Mouse (Mus musculus) CD4-positive, CD25-positive, alpha-beta regulatory T cell, adult 2 months (primary cell): ENCODE measurements around the gene Akap2.
"Not testable (repeated sequence)": the region's sequence is repeated elsewhere in the genome, so short reads cannot be mapped to it uniquely, and the experiment has no call there.

Experiments
- DNase-seq: peaks from one replicate; pipeline ENCODE4 v3.0.0-alpha.2; 2012; ENCODE audit warnings: low read depth, low spot score

Gene Akap2

DNA sequence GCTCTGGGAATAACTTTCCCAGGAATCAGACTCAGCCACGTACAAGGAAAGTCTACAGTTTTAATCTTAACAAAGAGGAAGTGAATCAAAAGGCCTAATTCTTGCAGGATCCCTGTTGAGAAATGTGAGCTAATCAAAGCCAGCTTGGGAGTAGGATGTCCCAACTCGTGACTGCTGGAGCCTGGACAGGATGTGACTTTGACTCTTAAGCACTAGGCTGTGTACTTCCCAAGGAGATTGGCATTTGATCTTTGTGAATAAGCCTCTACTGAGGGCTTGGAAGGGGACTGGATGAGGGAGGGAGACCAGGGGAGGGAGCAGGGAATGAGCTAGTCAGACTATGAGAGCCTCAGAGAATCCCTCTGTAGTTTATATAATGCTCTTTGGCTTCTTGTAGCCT is 148.6 kb downstream of the Akap2 start:
- no peak for DNase-seq

GRCm38 (mm10) chr4:57866990-57867389 is 149.5 kb downstream of the Akap2 start:
- no peak for DNase-seq

DNA sequence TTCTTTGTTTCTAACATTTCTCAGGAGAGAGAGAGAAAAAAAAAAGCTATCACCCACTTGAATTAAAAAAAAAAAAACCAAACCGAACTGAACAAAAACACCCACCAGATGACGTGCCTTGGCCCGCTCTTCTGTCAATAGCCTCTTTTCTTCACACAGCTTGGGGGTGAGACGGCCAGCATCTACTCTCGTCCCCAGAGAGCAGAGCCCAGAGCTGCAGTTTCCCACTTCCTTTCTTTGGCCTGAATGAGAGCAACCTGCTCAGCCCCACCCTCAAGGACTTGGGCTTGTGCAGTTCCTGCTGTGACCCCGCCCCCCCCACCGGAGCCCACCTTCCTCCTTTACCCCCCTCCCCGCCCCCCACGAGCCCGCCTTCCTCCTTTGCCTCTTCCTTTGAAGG is 150.0 kb downstream of the Akap2 start:
- peak; percentile 31 for DNase-seq

DNA sequence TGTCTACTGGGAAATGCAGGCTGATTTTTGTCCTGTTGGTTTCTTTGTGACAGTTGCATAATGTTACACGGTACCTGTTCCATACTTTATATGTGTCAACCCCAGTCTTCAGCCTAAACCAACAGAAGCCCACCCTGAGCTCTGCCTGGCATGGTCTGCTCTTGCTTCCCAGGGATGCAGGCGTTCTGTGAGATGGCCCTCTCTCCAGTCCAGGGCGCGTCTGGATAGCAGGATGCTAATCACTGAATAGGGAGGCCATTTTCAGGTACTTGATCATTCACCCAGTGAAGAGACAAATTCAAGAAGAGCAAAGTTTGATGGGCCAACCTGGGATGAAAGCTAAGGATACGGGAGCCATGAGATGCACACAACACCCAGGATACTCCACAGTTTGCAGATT is 161.7 kb downstream of the Akap2 start:
- DNase-seq = no peak

DNA sequence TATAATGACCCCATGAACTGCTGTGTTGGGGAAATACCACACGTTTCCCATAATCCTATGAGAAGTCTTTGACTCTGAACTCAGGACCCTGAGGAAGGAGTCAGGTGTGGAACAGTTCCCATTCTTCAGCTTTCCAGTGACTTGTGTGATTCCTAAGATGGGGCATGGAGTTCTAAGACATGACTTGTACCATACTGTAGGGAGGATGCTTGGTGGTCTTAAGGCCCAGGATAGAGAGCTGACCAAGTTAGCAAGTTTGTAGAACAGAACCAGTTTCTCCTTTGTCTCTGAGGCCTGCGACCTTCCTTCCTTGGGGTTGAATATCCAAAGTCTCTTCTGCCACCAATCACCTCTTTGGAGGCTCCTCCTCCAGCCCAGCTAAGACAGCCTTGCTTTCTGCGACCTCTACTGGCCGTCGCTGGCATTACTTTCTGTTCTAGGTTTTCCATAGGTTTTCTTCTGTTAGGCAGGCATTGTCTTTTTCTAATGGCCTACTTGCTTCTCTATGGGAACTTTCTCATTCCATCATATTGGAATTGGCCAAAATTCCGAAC is 162.4 kb downstream of the Akap2 start:
- peak; percentile 85 for DNase-seq

GRCm38 (mm10) chr4:57883520-57884421 is 166.3 kb downstream of the Akap2 start:
- peak; percentile 30 for DNase-seq

DNA sequence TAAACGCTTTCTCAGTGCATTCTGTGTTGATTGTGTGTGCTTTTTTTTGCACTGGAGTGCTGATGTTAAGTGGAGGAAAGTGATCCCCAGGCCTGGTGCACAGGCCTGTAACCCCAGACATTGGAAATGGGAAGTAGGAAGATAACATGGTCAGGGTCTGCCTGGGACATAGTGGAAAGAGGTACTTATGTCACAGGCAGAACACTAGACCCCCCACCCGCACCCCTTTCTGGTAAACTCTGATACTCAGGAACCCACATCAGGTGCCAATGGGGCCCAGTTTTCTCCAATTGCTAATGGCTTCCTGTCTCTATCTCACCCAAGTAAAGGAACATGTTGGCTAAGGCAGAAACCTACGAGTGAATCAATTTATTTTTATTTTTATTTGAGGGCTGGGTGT is 167.1 kb downstream of the Akap2 start:
- no peak for DNase-seq

- DNase-seq = no peak
These were observed 167.7 kb downstream of the Akap2 start for GRCm38 (mm10) chr4:57885186-57885585.

DNA sequence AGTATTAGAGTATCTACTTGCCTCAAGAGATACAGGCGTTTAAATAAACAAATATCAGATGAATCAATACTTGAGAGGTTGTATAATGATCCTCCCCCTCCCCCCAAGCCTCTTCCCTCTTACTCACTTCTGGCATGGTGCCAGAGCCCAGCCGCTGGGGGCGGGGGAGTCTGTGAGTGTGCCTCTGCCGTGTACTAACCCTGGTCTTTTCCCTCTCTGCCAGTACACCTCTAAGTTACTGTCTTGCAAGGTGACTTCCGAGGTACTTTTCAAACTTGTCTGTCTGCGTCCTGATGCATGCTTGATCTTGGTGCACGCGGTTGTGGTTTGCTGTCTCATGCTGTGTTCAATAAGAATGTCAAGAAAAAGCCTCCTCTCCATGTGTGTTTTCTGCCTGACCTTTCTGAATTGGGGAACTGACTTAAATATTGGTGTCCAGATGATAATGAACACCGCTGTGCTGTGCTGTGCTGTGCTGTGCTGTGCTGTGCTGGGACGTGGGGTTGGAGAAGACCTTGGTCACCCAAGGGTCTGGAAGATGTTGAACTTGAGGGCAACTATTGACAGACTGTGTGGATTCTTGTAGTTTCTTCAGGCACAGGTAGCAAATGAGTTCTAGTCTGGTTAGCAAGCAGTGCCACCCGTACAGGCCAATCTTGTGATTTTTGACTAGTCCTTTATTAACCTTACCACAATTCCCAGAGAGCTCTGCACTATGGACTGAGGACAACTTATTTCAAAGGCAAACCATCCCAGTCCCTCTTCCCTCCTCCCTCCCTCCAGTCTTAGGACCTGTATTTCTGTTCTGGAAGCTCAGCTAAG is 168.8 kb downstream of the Akap2 start:
- peak; percentile 55 for DNase-seq

DNA sequence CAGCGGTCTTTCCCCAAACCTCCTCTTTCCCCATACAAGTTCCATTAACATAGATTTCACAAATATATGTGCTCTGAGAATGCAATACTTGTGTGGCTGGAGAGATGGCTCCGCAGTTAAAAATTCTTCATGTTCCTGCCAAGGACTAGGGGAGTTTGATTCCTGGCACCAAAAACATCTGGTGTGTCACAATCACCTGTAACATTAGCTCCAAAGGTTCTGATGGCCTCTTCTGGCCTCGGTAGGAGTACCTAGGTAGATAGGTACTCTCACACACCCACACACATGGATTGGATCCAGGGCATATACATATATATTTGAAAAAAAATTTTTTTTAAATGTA is 169.4 kb downstream of the Akap2 start:
- no peak for DNase-seq

- DNase-seq = no peak
These were observed 170.8 kb downstream of the Akap2 start for GRCm38 (mm10) chr4:57888246-57888645.

GRCm38 (mm10) chr4:57888978-57889377 is 171.5 kb downstream of the Akap2 start:
- not testable (repeated sequence) for DNase-seq

DNA sequence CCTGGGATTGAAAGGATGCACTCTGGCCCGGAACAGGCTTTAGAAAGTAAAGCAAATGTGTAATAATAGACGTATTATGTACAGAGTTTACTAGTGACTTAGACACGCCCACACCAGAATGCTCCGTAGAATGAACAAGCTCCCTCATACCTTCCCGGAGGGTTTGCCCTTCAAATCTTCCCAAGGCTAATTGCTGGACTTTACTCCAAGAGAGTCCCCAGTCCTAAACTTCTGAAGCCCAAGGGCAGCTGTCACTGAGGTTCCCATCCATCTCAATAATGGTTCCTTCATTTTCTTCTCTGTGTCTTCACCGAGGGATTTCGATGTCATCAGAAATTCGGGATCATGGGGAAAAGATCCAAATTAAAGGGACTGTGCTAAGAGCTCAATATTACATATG is 172.3 kb downstream of the Akap2 start:
- DNase-seq = no peak

GRCm38 (mm10) chr4:57892001-57892586 is 174.6 kb downstream of the Akap2 start:
- no peak for DNase-seq

DNA sequence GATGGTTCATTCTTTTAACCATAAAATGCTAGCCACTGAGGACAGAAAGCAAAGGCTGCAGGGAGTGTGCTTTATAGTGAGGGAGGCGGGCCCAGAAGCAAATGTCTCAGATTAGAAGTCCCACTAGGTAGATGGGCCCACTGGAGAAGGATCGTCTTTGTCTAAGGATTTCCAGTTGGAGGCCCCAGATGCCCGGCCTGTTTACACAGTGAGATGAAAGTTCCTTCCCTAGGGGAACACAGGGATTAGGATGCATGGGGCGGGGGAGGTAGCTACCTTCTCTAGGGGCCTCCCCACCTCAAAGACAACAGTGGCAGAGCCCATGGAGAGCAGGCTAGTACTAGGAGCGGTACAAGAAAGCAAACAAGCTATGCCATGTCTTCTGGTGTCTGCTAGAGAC is 177.7 kb downstream of the Akap2 start:
- DNase-seq = no peak

DNA sequence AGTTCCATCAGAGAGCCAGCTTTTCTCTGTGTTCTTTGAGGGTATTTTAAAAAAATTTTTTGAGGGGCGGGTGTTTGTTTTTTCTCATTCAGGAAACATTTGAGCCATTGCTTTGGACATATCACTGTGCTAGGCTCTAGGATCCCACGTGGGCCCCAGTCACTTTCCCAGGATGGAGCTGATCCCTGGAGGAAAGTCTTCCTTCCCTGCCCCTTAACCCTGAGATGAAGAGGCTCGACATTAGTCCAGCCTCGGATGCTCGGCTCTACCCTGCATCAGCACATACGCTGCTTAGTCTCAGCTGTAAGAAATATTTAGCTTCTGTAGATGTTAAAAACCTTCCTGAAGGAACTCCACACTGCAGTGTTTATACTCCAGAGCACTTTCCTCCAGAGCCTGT is 178.4 kb downstream of the Akap2 start:
- no peak for DNase-seq

GRCm38 (mm10) chr4:57896631-57897030 is 179.2 kb downstream of the Akap2 start:
- no peak for DNase-seq

DNA sequence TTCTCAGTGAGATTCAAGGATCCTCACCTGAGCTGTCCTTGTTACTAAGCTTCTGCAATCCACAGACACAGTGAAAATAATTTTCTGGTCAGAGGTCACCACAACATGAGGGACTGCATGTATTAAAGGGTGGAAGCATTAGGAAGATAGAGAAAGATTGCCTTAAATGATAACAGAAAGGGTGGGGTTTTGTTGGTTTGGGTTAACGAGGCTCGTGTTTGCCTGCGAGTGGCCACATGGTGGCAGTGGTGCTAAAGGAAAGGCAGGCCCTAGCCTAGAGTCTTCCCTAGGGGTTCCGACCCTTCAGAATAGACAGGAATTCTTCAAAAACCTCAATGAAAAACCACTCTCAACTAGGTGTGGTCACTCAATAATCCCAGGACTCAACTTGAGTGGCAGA is 183.8 kb downstream of the Akap2 start:
- DNase-seq = peak; percentile 74

DNA sequence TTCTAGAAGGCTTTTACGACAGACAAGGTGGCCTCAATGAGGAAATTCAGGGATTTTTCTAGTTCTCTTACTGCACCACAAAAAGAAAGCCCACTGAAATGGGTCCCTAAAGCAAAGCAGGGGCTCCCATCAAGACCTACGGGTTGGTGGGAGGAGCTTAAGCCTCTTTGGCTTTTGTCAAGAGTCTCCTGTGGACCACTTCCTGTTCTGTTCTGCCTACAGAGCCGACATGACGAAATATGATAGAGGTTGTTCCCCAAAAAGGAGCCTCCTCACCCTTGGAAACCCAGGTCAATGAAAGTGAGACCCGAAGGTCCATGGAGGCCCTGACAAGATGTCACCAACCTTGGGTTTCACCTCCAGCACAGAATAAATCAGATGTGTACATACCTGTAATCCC is 185.2 kb downstream of the Akap2 start:
- no peak for DNase-seq

DNA sequence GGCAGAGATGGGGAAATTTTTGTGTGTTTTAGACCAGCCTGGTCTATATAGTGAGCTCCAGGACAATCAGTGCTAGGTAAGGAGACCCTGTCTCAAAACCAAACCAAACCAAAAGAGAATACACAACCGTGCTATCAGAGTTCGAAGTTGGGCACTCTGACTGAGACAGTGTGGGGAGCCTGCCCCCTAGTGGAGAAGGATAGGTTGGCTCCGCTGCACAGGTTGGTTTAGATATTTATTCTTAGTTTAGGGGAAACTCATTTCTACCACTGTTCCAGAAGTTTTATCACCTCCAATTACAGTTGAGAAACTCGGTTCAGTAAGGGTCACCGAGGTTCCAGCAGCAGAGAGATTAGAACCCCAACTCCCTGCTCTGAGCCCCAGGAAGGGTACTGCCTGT is 186.8 kb downstream of the Akap2 start:
- peak; percentile 82 for DNase-seq

DNA sequence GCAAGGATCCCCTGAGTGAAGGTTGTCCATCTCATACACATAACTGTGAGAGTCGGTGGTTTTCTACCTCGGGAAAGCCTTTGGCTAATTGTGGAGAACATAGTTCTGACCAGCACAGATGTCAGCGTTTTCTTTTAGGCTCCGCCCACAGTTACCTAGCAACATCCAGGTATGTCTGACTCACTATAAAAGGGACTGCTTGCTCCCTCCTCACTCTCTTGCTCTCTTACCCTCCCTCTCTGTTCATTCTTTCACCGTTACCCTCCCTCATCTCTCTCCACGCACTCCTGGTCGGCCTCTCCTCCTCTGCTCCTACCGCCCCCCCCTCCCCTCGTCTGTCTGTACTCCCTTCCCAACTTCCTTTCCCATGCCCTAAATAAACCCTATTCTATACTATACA is 187.2 kb downstream of the Akap2 start:
- peak; percentile 38 for DNase-seq

GRCm38 (mm10) chr4:57906708-57907107 is 189.3 kb downstream of the Akap2 start:
- DNase-seq = no peak
